Mouse (Mus musculus): ENCODE measurements around the gene Olfr750.

- TF ChIP-seq CTCF (conservative IDR thresholded peaks at IDR 0.05; ENCODE audit: insufficient read depth, insufficient read length, low read depth, low read length) (no peak), POLR2A (IDR thresholded peaks at IDR 0.05; ENCODE audit: low read depth, low read length) (no peak)
These were observed 24.7 kb upstream of the Olfr750 start for GRCm38 (mm10) chr14:51098921-51099320.
